Mouse (Mus musculus): ENCODE measurements around the gene Usp22.

Gene Usp22

GRCm38 (mm10) chr11:61174821-61175658 is at the start of gene Usp22:
Usp22 (minus strand) TSS chr11:61175055.
- peak; percentile 98 to 99 for DNase-seq (ENCODE audit: low read depth in 2 of 2, low spot score in 2 of 2)

- DNase-seq (ENCODE audit: low read depth in 2 of 2, low spot score in 2 of 2) = no peak
Observed at GRCm38 (mm10) chr11:61224234-61224744, 49.4 kb upstream of the Usp22 start.

GRCm38 (mm10) chr11:61222971-61223745 is 48.3 kb upstream of the Usp22 start:
- no peak for DNase-seq (ENCODE audit: low read depth in 2 of 2, low spot score in 2 of 2)

- no peak for DNase-seq (ENCODE audit: low read depth in 2 of 2, low spot score in 2 of 2)
Observed at GRCm38 (mm10) chr11:61222007-61222406, 47.2 kb upstream of the Usp22 start.

GRCm38 (mm10) chr11:61220156-61220881 is 45.5 kb upstream of the Usp22 start:
- DNase-seq (ENCODE audit: low read depth in 2 of 2, low spot score in 2 of 2) = no peak

GRCm38 (mm10) chr11:61215936-61216335 is 41.1 kb upstream of the Usp22 start:
- no peak for DNase-seq (ENCODE audit: low read depth in 2 of 2, low spot score in 2 of 2)

GRCm38 (mm10) chr11:61212102-61212501 is 37.2 kb upstream of the Usp22 start:
- no peak for DNase-seq (ENCODE audit: low read depth in 2 of 2, low spot score in 2 of 2)

- no peak for DNase-seq (ENCODE audit: low read depth in 2 of 2, low spot score in 2 of 2)
Observed at GRCm38 (mm10) chr11:61208316-61208715, 33.5 kb upstream of the Usp22 start.

- no peak for DNase-seq (ENCODE audit: low read depth in 2 of 2, low spot score in 2 of 2)
Observed at GRCm38 (mm10) chr11:61207487-61208246, 32.8 kb upstream of the Usp22 start, which contains the start of gene Aldh3a1. Aldh3a1 (plus strand) TSS chr11:61207537.

GRCm38 (mm10) chr11:61206136-61206535 is 31.3 kb upstream of the Usp22 start:
- no peak for DNase-seq (ENCODE audit: low read depth in 2 of 2, low spot score in 2 of 2)

- no peak for DNase-seq (ENCODE audit: low read depth in 2 of 2, low spot score in 2 of 2)
Observed at GRCm38 (mm10) chr11:61205167-61205950, 30.5 kb upstream of the Usp22 start.

GRCm38 (mm10) chr11:61202810-61203209 is 28.0 kb upstream of the Usp22 start:
- no peak for DNase-seq (ENCODE audit: low read depth in 2 of 2, low spot score in 2 of 2)

GRCm38 (mm10) chr11:61202186-61202585 is 27.3 kb upstream of the Usp22 start:
- no peak for DNase-seq (ENCODE audit: low read depth in 2 of 2, low spot score in 2 of 2)

GRCm38 (mm10) chr11:61199620-61200362 is 24.9 kb upstream of the Usp22 start:
- DNase-seq (ENCODE audit: low read depth in 2 of 2, low spot score in 2 of 2) = no peak

- DNase-seq (ENCODE audit: low read depth in 2 of 2, low spot score in 2 of 2) = no peak
Observed at GRCm38 (mm10) chr11:61197935-61198334, 23.1 kb upstream of the Usp22 start.

GRCm38 (mm10) chr11:61196616-61197353 is 21.9 kb upstream of the Usp22 start:
- DNase-seq (ENCODE audit: low read depth in 2 of 2, low spot score in 2 of 2) = no peak

GRCm38 (mm10) chr11:61193392-61193791 is 18.5 kb upstream of the Usp22 start:
- peak; percentile 48 to 69 for DNase-seq (ENCODE audit: low read depth in 2 of 2, low spot score in 2 of 2)

- no peak for DNase-seq (ENCODE audit: low read depth in 2 of 2, low spot score in 2 of 2)
Observed at GRCm38 (mm10) chr11:61192779-61193178, 17.9 kb upstream of the Usp22 start.
